Mouse (Mus musculus) liver, adult 2 months (tissue): Measurements from ENCODE around the gene Cmklr1. TPM values are rescaled to one million over a fixed set of nuclear protein-coding genes. Genes with fewer than 3 reads are reported as not detected.

Experiments
- DNase-seq: peaks from one replicate; pipeline ENCODE4 v3.0.0-alpha.2; 2011; ENCODE audit warnings: low read depth, low spot score; ENCODE audit errors: extremely low read depth
- H3K27ac ChIP-seq: fragments of 200-500 bp; replicated peaks from 2 replicates; pipeline ENCODE4 v1.5.1; 2012; ENCODE audit warnings: low read depth, mild to moderate bottlenecking, control low read depth, inconsistent platforms, low read length; ENCODE audit not compliant: insufficient read depth
- H3K27me3 ChIP-seq: fragments of 200-500 bp; 2 replicates; pipeline ENCODE4 v1.6.1; 2012; ENCODE audit warnings: mild to moderate bottlenecking, moderate library complexity, low read length, inconsistent platforms; ENCODE audit not compliant: control insufficient read depth, insufficient read depth
- H3K36me3 ChIP-seq: fragments of 200-500 bp; 2 replicates; pipeline ENCODE4 v1.6.1; 2012; ENCODE audit warnings: low read length, inconsistent platforms; ENCODE audit not compliant: control insufficient read depth, insufficient read depth
- H3K4me1 ChIP-seq: fragments of 200-500 bp; 2 replicates; pipeline ENCODE4 v1.6.1; 2011; ENCODE audit warnings: low read length; ENCODE audit not compliant: control insufficient read depth, insufficient read depth
- H3K4me3 ChIP-seq: fragments of 200-500 bp; 2 replicates; pipeline ENCODE4 v1.5.1; 2011; ENCODE audit warnings: low read depth, mild to moderate bottlenecking, control low read depth, low read length, moderate library complexity; ENCODE audit not compliant: insufficient read depth
- H3K79me2 ChIP-seq: fragments of 200-500 bp; 2 replicates; pipeline ENCODE4 v1.6.1; 2012; ENCODE audit warnings: inconsistent platforms, mild to moderate bottlenecking, low read length, moderate library complexity; ENCODE audit not compliant: control insufficient read depth, insufficient read depth
- H3K9ac ChIP-seq: fragments of 200-500 bp; 2 replicates; pipeline ENCODE4 v1.6.1; 2012; ENCODE audit warnings: low read depth, mild to moderate bottlenecking, control low read depth, inconsistent platforms, low read length
- CTCF ChIP-seq: fragments of 200-500 bp; IDR thresholded peaks from 2 replicates; pipeline ENCODE4 v1.5.1; 2011; ENCODE audit warnings: low read depth, low read length, control low read depth
- POLR2A ChIP-seq: fragments of 200-500 bp; IDR thresholded peaks from 2 replicates; pipeline ENCODE4 v1.6.1; 2011; ENCODE audit warnings: low read length, control low read depth; ENCODE audit not compliant: insufficient read depth; ENCODE audit errors: extremely low read depth
- WGBS: fragments of 180-500 bp; shearing (Covaris S2); methylation state at CpG from one replicate; pipeline ENCODE4 v1.1.7; 2018; 5-methylcytosine and 5-hydroxymethylcytosine counted together
- polyA plus RNA-seq: library from polyadenylated mRNA; depleted of rRNA; stranded (reverse); fragments of >200 nt; gene quantifications from 2 replicates; pipeline ENCODE4 v1.2.3, GENCODE M21; 2012; rRNA removed
- total RNA-seq: library from RNA; depleted of rRNA; stranded (reverse); fragments of >200 nt; gene quantifications from 2 replicates; pipeline ENCODE4 v1.2.3, GENCODE M21; 2014; rRNA removed

Cmklr1 gene
- total and polyA plus RNA-seq, 2 experiments = 1.8 to 4.6 TPM

GRCm38 (mm10) chr5:113564463-113564862, 85.8 kb downstream of the Cmklr1 start:
- Histone ChIP-seq H3K79me2 (no peaks in the 10 kb centered on the region), H3K36me3 (no peaks in the 10 kb centered on the region), H3K27me3 (no peaks in the 10 kb centered on the region), H3K9ac (no peak overlapping the region), H3K4me1 (no peaks in the 10 kb centered on the region), H3K4me3 (no peak overlapping the region), H3K27ac (no peak overlapping the region)
- no peak for DNase-seq
- no peak for TF ChIP-seq POLR2A
- no peak for TF ChIP-seq CTCF
- 43% methylated on average over 4 of the region's 4 CpGs for WGBS

Other genes starting within 250 kb of the Cmklr1 start
- under 0.01 and 0.09 TPM in 2 replicates for gene Wscd2, start 160.1 kb downstream of the Cmklr1 start, total RNA-seq
- gene Wscd2, start 160.1 kb downstream of the Cmklr1 start, polyA plus RNA-seq = 0.05 TPM in 2 replicates
- gene 1700069L16Rik, start 74.3 kb upstream of the Cmklr1 start, total RNA-seq = not detected in 2 replicates
- gene 1700069L16Rik, start 74.3 kb upstream of the Cmklr1 start, polyA plus RNA-seq = not detected in 2 replicates
- gene Ficd, start 85.4 kb upstream of the Cmklr1 start, total RNA-seq = 2.5 and 2.6 TPM in 2 replicates
- 6.6 and 7.2 TPM in 2 replicates for gene Ficd, start 85.4 kb upstream of the Cmklr1 start, polyA plus RNA-seq
- 6.0 and 7.7 TPM in 2 replicates for gene Sart3, start 122.1 kb upstream of the Cmklr1 start, total RNA-seq
- 6.3 and 9.0 TPM in 2 replicates for gene Sart3, start 122.1 kb upstream of the Cmklr1 start, polyA plus RNA-seq
- gene Iscu, start 122.3 kb upstream of the Cmklr1 start, total RNA-seq = 121 and 133 TPM in 2 replicates
- gene Iscu, start 122.3 kb upstream of the Cmklr1 start, polyA plus RNA-seq = 104 and 121 TPM in 2 replicates
- gene Tmem119, start 150.1 kb upstream of the Cmklr1 start, total RNA-seq = 0.27 and 0.46 TPM in 2 replicates
- gene Tmem119, start 150.1 kb upstream of the Cmklr1 start, polyA plus RNA-seq = 0.73 and 0.83 TPM in 2 replicates
- gene Selplg, start 182.2 kb upstream of the Cmklr1 start, total RNA-seq = 1.1 and 2.3 TPM in 2 replicates
- 5.4 and 6.2 TPM in 2 replicates for gene Selplg, start 182.2 kb upstream of the Cmklr1 start, polyA plus RNA-seq